Mouse (Mus musculus) brown adipose tissue, adult 24 weeks (tissue): ENCODE measurements around the gene Znrf2. TPM values are rescaled to one million over a fixed set of nuclear protein-coding genes. Genes with fewer than 3 reads are reported as not detected.

Experiments
- H3K27ac ChIP-seq: fragments of 200-500 bp; replicated peaks from 2 replicates; pipeline ENCODE4 v1.5.1; 2012; ENCODE audit warnings: low read depth, mild to moderate bottlenecking, low read length
- H3K4me1 ChIP-seq: fragments of 200-500 bp; 2 replicates; pipeline ENCODE4 v1.6.1; 2012; ENCODE audit warnings: low read length, mixed read lengths; ENCODE audit not compliant: control insufficient read depth, insufficient read depth, insufficient read length
- H3K4me3 ChIP-seq: fragments of 200-500 bp; 2 replicates; pipeline ENCODE4 v1.5.1; 2012; ENCODE audit warnings: low read depth, mild to moderate bottlenecking, low read length, moderate library complexity; ENCODE audit not compliant: insufficient read depth
- polyA plus RNA-seq: library from polyadenylated mRNA; stranded (reverse); fragments of >200 nt; gene quantifications from 2 replicates; pipeline ENCODE4 v1.2.4, GENCODE M21; 2012; ENCODE audit not compliant: missing spikeins, insufficient read depth, insufficient read length

The Znrf2 gene
- polyA plus RNA-seq, 1 experiment, result 40.8 TPM

DNA sequence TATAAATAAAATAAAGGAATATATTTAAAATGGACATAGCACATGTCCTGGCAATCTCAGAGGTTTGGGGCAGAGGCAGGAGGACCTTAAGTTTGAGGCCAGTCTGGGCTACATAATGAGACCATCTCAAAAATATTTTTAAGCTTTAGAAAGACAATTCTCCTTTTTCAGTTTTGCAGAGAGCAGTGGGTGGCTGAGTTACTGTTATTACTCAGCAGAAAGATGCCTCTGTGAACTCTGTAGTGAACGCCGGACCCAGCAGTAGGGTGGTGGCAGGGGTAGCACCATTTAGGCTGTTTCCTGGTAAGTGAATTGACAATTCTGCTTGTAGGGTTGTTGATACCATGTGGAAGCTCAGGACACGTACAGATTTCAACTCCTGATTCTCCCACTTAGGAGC is 22.9 kb upstream of the Znrf2 start:
- Histone ChIP-seq H3K27ac (no peak overlapping the region), H3K4me3 (no peak overlapping the region), H3K4me1 (peaks cover 5% of the 10 kb centered on the region; the same call in 1 of the 2 replicates)

DNA sequence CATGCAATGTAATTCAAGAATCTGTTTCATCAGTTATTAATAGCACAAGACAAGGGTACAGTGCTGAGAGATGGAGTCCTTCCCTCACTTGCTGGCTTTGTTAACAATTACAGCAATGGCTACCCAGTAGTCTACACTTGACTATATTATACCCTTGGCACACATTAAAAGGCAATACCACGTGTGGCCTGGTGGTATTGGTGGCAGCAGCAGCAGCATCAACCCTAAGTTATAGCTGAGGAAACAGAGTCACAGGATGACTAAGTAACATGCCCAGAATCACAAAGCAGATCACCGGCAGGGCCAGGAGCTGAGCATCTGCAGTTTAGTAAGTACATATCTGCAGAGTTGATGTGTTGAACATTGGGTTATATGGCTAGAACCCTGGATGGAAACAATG is 22.3 kb upstream of the Znrf2 start:
- no peak overlapping the region for H3K4me3 ChIP-seq
- H3K27ac ChIP-seq, result no peak overlapping the region
- peaks cover 5% of the 10 kb centered on the region; the same call in 1 of the 2 replicates for H3K4me1 ChIP-seq

DNA sequence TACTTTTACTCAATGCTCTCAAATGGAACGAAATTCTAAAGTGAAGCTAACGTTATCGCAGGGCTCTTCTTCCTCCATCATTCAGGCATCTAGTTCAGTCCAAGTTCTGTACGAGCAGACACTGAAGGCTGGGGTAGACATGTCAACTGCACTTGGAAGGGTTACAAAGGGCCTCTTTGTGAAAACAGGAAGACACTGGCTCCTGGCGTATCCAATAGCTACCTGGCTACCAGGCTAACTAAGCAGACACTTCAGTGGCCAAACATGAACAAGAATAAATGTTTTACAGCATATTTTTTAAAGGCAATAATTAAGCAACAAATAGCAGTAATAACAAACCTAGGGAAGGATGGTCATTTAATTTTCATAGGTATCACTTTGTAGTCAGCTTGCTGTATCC is 21.7 kb upstream of the Znrf2 start:
- Histone ChIP-seq H3K4me1 (peaks cover 5% of the 10 kb centered on the region; the same call in 1 of the 2 replicates), H3K4me3 (no peak overlapping the region), H3K27ac (no peak overlapping the region)

DNA sequence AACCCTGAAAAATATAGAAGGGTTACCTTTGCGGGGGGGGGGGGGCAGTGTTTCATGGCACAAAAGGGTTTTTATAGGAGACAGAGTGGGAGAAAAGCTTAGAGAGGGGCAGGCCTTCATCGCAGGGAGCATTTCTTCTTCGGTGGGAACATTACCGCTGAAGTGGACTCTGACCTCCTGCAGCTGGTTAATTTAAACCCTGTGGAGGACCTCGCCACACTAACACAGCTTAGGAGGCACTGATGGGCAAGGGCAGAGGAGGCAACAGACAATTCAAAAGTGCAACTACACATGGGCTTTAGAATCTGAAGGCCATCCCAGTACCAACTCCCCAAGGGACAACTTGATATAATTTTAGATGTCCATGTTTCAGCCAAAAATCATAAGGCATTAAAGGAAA is 20.7 kb upstream of the Znrf2 start:
- Histone ChIP-seq H3K27ac (no peak overlapping the region), H3K4me1 (peaks cover 5% of the 10 kb centered on the region; the same call in 1 of the 2 replicates)

DNA sequence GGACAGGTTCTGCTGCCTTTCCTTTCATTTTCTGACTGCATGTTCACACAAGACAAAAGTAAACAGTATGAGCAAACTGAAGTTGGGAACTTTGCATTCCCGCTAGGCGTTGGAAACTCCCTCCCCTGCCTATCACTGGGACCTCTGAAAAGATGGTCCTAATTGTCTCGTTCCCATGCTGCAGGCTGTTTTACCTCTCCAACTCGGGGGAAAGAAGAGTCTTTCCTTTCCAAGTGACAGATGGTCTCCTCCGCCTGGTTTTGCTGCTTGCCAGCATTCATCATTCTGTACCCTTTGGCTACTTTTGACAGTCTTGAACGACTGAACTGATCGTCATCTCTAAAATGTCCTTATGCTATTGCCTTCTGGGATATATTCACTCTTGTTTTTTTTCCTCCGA is 14.4 kb upstream of the Znrf2 start:
- Histone ChIP-seq H3K4me1 (no peaks in the 10 kb centered on the region), H3K27ac (no peak overlapping the region), H3K4me3 (no peak overlapping the region)

More for the DNA sequence above, 20.7 kb upstream of the Znrf2 start:
- H3K4me3 ChIP-seq, result no peak overlapping the region

DNA sequence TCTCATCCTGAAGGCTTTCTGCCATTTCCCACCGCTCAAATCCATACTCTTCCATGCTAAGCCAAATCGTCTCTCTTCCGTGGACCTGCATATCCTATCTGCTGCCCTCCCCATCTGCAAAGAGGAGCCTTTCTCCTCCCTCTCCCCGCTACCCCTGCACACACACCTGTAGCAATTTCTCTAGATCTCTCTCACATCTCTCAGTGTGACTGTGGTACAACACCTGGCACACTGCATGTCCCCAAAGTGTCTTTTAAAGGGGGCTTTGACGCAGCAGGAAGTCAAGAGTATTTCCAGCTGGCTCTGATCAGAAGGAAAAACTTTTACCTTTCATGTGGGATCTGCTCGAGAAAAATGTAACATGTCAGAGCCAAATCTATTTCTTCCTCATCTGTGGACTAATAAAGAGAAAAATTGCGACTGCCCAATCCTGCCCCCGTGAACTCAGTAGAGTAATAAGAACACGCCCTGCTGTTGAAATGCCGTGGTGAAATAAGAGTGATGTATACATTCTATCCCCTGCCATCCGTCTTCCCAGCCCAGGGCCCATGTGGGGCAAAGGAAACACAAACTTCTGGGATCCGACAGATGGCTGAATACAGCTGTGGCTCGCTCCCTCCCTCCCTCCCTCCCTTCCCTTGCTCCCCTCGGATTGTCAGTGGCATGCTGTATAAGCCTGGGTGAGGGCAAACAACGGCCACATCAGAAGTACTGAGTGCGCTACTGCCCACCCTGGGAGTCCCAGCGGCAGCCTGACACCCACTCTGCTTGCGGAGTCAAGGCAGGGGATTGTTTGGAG is 12.5 kb upstream of the Znrf2 start:
- no peaks in the 10 kb centered on the region for H3K4me1 ChIP-seq
- no peak overlapping the region for H3K27ac ChIP-seq
- no peak overlapping the region for H3K4me3 ChIP-seq

DNA sequence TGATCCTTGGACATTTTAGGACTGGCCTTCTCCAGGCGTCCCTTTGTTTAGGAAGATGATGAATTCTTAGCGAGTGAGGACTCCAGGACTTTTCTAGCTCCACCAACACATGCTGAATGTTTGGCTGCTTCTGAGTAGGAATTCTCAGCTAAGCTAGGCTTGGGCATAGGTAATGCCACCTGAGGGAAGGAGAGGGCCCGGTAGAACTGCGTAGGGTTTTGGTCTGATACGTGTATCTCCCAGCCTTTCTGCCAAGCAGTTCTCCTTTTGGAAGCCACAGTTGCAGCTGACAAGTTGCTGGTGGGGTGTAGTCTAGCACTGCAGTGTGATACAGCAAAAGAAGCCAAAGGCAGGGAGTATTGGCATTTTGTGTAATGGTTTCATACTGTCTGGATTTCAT is 10.9 kb upstream of the Znrf2 start:
- H3K4me1 ChIP-seq, result 0 out of 2 replicates have a peak, but pooled peaks cover 3% of the 10 kb centered on the region
- H3K4me3 ChIP-seq, result no peak overlapping the region
- no peak overlapping the region for H3K27ac ChIP-seq

DNA sequence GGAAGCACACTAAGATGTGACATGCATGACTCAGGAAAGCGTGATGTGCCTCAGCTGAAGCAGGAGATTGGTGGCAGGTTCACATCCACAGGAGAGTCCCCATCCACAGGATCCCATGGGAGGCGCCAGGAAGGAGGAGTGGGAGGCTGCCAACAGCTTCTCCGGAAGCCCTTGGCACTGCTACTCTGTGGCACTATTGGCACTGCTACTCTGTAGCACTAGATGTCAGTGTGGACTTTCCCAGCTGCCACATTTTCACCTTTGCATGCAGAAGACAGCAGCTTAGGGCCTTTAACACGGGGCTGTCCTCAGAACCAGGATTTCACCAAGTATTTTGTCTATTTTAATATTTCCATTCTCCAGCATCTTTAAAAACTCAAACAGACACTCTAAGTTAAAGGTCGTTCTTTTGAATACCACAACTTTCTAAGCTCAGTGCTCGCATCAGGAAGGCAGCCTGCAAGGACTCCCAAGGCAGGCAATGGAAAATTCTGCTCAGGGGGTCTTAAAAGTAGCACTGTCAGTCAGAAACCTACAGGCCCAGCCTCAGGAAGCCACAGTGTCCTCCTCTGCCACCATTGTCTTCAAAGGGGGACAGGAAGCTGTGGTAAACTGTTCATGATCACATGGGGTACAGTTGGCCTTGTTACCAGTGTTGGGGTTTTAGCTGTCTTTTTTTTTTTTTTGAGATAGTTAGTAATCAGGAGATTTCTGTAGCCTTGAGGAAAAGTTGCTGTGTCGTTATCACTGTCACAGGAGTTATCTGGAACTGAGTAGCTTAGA is 7.0 kb upstream of the Znrf2 start:
- H3K4me3 ChIP-seq, result no peak overlapping the region
- H3K27ac ChIP-seq, result no peak overlapping the region

DNA sequence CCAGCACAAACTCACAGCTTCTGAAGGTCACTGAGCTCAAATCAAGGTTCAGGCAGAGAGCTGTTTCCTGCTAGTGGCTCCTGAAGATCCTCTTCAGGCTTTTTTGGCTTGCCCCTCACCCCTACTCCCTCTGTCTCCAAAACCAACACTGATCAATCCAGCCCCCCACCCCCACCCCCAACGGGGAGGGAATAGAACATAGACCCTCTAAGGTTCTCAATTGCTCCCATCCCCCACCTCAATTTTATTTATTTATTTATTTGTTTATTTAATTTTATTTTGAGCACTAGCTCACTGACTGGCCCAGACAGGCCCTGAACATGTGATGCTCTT is 6.4 kb upstream of the Znrf2 start:
- Histone ChIP-seq H3K4me3 (no peak overlapping the region), H3K4me1 (peaks cover 5% of the 10 kb centered on the region), H3K27ac (no peak overlapping the region)

More for the DNA sequence above, 7.0 kb upstream of the Znrf2 start:
- H3K4me1 ChIP-seq, result peaks cover 5% of the 10 kb centered on the region

DNA sequence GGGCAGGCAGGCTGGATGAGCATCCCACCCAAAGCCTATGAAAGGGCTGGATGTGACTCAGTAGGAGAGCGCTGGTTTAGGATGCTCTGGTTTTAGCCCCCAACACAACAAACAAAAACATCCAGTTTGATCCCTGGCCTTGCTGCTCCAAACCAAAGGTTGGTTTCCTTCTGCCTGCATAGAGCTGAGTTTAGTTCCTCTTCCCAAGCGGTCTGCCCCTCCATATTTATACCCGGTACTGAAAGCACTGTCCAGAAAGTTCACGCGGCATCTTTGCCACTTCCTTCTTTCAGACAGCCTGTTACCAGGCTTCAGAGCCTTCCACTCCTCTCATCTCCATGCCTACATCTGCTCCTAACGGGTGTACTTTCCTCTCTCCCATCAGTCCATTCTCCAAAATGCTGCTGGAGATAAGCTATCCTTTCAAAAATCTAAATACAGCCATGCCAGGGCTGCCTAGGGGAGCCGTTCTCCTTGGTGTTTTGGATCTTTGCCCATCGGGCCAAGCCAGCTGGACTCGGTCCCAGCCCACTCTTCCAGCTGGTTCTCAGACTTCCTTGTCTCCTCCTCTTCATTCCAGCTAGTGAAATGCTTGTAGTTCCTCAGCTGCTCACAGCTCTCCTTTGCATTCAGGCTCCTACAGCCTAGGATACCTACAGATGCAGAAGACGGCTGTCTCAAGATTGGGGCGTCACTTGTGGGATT is 5.0 kb upstream of the Znrf2 start:
- Histone ChIP-seq H3K4me3 (no peak overlapping the region), H3K4me1 (peaks cover 7% of the 10 kb centered on the region), H3K27ac (peak overlapping the region; percentile 51; the same call in 1 of the 2 replicates)

DNA sequence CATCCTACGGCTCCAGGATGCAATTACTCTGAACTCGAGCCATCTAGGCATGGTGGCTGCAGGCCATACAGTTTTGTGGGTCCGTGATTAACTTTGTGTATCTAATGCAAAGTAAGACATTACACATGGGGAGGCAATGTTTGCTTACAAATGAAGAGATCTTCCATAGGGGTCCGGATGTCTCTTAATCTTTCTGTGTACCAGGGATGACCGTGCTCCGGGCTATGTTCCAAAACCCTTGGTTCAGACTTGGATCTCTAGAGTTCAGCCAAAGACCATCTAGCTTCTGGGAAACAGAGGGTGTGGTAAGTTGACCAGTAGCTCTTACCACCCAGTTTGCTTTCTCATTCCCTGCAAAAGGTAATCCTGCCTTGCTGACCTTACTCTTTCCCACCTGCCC is 4.4 kb upstream of the Znrf2 start:
- peak overlapping the region; percentile 51; the same call in 1 of the 2 replicates for H3K27ac ChIP-seq

DNA sequence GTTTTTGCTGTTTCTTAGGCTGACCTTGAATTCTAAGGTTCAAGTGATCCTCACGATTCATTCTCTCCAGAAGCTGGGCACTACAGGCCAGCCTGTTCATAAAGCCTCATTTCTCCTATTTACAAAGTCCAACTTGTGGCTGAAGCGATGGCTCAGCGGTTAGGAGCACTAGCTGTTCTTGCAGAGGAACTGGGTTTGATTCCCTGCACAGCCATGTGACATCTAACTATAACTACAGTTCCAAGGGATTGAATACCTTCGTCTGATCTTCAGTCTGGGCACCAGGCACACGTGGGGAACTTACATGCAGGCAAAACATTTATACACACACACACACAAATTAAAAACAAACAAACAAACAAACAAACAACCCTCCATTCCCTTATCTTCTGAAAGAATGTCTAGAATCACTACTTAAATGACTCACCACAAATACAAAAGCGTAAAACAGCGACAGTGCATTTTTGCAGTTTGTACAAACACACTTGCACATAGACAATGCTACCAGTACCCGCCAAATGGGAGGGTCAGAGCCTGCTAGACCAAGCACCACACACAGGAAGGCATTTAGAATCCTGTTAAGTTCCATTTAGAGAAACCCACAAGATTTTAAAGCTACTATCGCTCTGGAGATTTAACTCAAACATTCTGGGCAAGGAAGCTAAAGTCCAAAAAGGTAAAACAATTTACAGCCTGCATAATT is 1.1 kb upstream of the Znrf2 start:
- no peak overlapping the region for H3K4me3 ChIP-seq
- peaks cover 4% of the 10 kb centered on the region for H3K4me1 ChIP-seq
- no peak overlapping the region for H3K27ac ChIP-seq

More for the DNA sequence above, 4.4 kb upstream of the Znrf2 start:
- no peak overlapping the region for H3K4me3 ChIP-seq
- H3K4me1 ChIP-seq, result peaks cover 7% of the 10 kb centered on the region

DNA sequence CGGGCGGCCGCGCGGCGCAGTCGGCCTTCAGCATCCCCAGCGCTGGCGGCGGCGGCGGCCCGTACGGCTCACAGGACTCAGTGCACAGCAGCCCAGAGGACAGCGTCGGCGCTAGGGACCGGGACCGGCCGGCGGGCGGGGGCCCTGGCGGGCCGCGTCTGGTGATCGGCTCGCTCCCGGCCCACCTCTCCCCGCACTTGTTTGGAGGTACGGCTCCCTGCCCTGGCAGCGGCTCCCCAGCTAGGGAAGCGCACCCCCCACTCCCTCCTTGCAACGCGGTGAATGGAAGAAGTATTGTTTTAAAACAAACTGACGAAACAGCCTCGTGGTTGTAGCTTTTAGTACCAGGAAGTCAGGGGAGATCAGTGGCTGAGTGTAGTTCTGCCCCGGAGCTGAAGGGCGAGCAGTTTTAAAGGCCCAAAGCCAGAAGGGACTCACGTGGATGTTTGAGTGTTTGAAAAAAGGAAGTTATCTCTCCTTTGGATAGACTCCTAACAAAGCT is 601 bp downstream of the Znrf2 start:
- peak overlapping the region; percentile 83 for H3K4me3 ChIP-seq
- peak overlapping the region; percentile 91 for H3K27ac ChIP-seq
- H3K4me1 ChIP-seq, result peaks cover 8% of the 10 kb centered on the region

DNA sequence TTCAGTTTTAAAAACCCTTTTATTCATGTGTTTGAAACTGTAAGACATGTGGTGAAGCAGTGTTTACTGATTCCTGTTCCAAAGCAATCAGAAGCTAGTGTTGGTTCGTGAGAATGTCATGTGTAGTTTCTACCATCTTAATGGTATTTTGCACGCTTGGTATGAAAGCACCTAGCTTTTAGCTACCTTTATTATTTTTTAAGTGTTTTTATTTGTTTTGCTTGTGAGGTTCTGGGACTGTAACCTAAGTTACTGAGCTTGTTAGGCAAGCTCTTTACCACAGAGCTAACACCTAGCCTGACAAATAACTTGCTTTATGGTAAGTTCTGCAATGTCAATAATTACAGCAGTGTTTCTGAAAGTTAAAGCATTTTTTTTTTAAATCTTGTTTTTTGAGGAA is 1.7 kb downstream of the Znrf2 start:
- Histone ChIP-seq H3K4me3 (peak overlapping the region; percentile 83), H3K4me1 (peaks cover 9% of the 10 kb centered on the region), H3K27ac (0 out of 2 replicates have a peak overlapping the region, but pooled peaks have one; percentile 46)
